Mouse (Mus musculus): ENCODE results near the gene Olfr33. TPM values are rescaled to one million over a fixed set of nuclear protein-coding genes. Genes with fewer than 3 reads are reported as not detected.

Gene Olfr33
- not detected in 2 replicates for polyA plus RNA-seq (2014; fragmentation: Nextera tagmentation; extraction: Ambion mirVana)

DNA sequence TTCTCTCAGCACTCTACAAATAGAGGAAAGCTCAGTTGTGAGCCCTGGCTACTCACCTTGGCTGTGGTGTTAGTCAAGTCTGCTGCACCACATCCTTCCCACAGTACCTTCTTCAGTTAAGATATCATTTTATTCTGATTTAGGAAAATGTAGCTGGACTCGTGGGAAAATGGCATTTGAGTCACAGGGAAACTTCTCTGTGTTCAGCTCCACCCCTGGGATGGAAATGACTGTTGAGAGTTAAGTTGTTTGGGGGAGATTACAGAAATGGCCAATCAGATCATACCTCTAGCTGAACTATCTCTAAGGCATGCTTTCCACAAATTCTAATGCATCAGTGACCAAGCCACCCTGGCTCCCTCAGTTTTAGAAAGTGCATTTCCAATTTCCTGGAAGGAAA is at the start of gene Olfr33:
Olfr33 (minus strand) TSS at position 101 of the 400 bp plus-strand sequence.
- no peaks in the 10 kb centered on the region for H3K9me3 ChIP-seq (ENCODE audit: control insufficient read depth, low read length)
- no peak for ATAC-seq (ENCODE audit: low FRiP score, low TSS enrichment)
- H3K36me3 ChIP-seq (ENCODE audit: control insufficient read depth, insufficient read depth, low read length) = no peaks in the 10 kb centered on the region
- H3K4me2 ChIP-seq (replicated peaks; ENCODE audit: low read depth, low read length) = no peak within 1 kb of the TSS
- no peak within 1 kb of the TSS for H3K4me3 ChIP-seq (ENCODE audit: low read length)
- H3K27me3 ChIP-seq (ENCODE audit: control insufficient read depth, insufficient read depth, low read length) = no peaks in the 10 kb centered on the region
- no peaks in the 10 kb centered on the region for H3K4me1 ChIP-seq (ENCODE audit: control insufficient read depth, insufficient read depth, low read length)
- 46% methylated on average over 1 of the region's 1 CpGs for WGBS
- no peak within 1 kb of the TSS for H3K27ac ChIP-seq (ENCODE audit: low read depth, low read length)
- H3K9ac ChIP-seq (ENCODE audit: low read depth, low read length) = no peak within 1 kb of the TSS

- Histone ChIP-seq H3K9ac (ENCODE audit: low read depth, low read length) (no peak within 1 kb of the TSS), H3K36me3 (ENCODE audit: control insufficient read depth, insufficient read depth, low read length) (no peaks in the 10 kb centered on the region), H3K4me2 (replicated peaks; ENCODE audit: low read depth, low read length) (no peak within 1 kb of the TSS), H3K4me1 (ENCODE audit: control insufficient read depth, insufficient read depth, low read length) (no peaks in the 10 kb centered on the region), H3K4me3 (ENCODE audit: low read length) (no peak within 1 kb of the TSS), H3K27me3 (ENCODE audit: control insufficient read depth, insufficient read depth, low read length) (no peaks in the 10 kb centered on the region), H3K9me3 (ENCODE audit: control insufficient read depth, low read length) (no peaks in the 10 kb centered on the region), H3K27ac (ENCODE audit: low read depth, low read length) (no peak within 1 kb of the TSS)
- ATAC-seq (ENCODE audit: low FRiP score, low TSS enrichment) = no peak
- 78% methylated on average over 4 of the region's 4 CpGs for WGBS
Measured at GRCm38 (mm10) chr7:102759266-102759665, 40.4 kb upstream of the Olfr33 start, which contains the start of the genes Olfr560 and Olfr78. Gene Olfr560 (minus strand): TSS chr7:102759366. Gene Olfr78 (minus strand): TSS chr7:102759471.

- no peaks in the 10 kb centered on the region for H3K9me3 ChIP-seq (ENCODE audit: control insufficient read depth, low read length)
- WGBS = 29% methylated on average over 1 of the region's 1 CpGs
- no peak overlapping the region for H3K4me3 ChIP-seq (ENCODE audit: low read length)
- H3K27me3 ChIP-seq (ENCODE audit: control insufficient read depth, insufficient read depth, low read length) = no peaks in the 10 kb centered on the region
- no peak overlapping the region for H3K27ac ChIP-seq (ENCODE audit: low read depth, low read length)
- ATAC-seq (ENCODE audit: low FRiP score, low TSS enrichment) = no peak
- no peaks in the 10 kb centered on the region for H3K4me1 ChIP-seq (ENCODE audit: control insufficient read depth, insufficient read depth, low read length)
- H3K36me3 ChIP-seq (ENCODE audit: control insufficient read depth, insufficient read depth, low read length) = no peaks in the 10 kb centered on the region
- H3K4me2 ChIP-seq (replicated peaks; ENCODE audit: low read depth, low read length) = no peak overlapping the region
- no peak overlapping the region for H3K9ac ChIP-seq (ENCODE audit: low read depth, low read length)
Measured at GRCm38 (mm10) chr7:102752086-102752485, 33.2 kb upstream of the Olfr33 start.

DNA sequence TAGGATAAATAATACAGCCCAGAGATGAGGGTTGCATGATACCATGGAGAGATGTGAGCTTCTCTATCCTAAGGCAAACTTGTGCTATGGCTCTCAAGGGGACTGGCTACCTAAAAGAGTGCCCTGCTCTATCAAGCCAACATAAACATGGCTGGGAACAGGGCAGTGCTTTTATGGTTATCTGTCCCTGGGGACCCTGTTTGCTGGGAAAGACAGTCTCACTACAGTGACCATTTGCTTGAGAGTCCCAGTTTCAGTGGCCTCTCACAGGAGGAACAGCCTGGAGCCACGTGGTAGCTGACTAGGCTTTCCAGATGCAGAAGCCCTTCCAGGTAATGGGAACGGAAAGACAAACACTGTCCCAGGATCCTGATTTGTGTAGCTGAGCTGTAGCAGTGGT is 18.8 kb upstream of the Olfr33 start:
- H3K27ac ChIP-seq (ENCODE audit: low read depth, low read length) = no peak overlapping the region
- 24% methylated on average over 2 of the region's 2 CpGs for WGBS
- no peak for ATAC-seq (ENCODE audit: low FRiP score, low TSS enrichment)

GRCm38 (mm10) chr7:102733793-102734192 is 14.9 kb upstream of the Olfr33 start:
- no peak overlapping the region for H3K4me2 ChIP-seq (replicated peaks; ENCODE audit: low read depth, low read length)
- H3K27ac ChIP-seq (ENCODE audit: low read depth, low read length) = no peak overlapping the region
- no peak for ATAC-seq (ENCODE audit: low FRiP score, low TSS enrichment)
- no peaks in the 10 kb centered on the region for H3K9me3 ChIP-seq (ENCODE audit: control insufficient read depth, low read length)
- H3K9ac ChIP-seq (ENCODE audit: low read depth, low read length) = no peak overlapping the region
- WGBS = 14% methylated on average over 1 of the region's 1 CpGs
- H3K4me3 ChIP-seq (ENCODE audit: low read length) = no peak overlapping the region
- no peaks in the 10 kb centered on the region for H3K36me3 ChIP-seq (ENCODE audit: control insufficient read depth, insufficient read depth, low read length)
- no peaks in the 10 kb centered on the region for H3K27me3 ChIP-seq (ENCODE audit: control insufficient read depth, insufficient read depth, low read length)
- no peaks in the 10 kb centered on the region for H3K4me1 ChIP-seq (ENCODE audit: control insufficient read depth, insufficient read depth, low read length)

More for the DNA sequence above, 18.8 kb upstream of the Olfr33 start:
- no peak overlapping the region for H3K9ac ChIP-seq (ENCODE audit: low read depth, low read length)
- no peaks in the 10 kb centered on the region for H3K27me3 ChIP-seq (ENCODE audit: control insufficient read depth, insufficient read depth, low read length)
- H3K4me2 ChIP-seq (replicated peaks; ENCODE audit: low read depth, low read length) = no peak overlapping the region
- H3K9me3 ChIP-seq (ENCODE audit: control insufficient read depth, low read length) = no peaks in the 10 kb centered on the region
- no peaks in the 10 kb centered on the region for H3K4me1 ChIP-seq (ENCODE audit: control insufficient read depth, insufficient read depth, low read length)
- H3K36me3 ChIP-seq (ENCODE audit: control insufficient read depth, insufficient read depth, low read length) = no peaks in the 10 kb centered on the region
- H3K4me3 ChIP-seq (ENCODE audit: low read length) = no peak overlapping the region

DNA sequence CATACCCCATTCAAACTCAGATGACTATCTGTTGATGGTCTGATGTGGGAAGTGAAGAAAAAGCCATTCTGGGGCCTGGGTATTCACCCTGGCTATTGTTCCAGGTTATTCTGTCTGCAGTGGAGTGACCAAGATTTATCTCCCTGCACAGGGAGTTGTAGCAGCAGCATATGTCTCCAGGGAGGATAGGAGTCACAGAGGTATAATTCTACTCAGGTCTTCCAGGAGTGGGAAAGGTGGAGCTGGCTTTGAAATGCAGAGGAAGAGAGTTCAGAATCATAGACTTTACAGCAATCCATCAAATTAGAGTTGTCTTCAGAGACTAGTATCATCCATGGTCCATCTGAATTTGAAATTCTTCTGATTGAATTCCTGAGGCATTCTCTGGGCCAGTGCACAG is 8.5 kb upstream of the Olfr33 start, which contains the start of gene Olfr559:
Olfr559 (minus strand) TSS at position 101 of the 400 bp plus-strand sequence.
- no peak within 1 kb of the TSS for H3K27ac ChIP-seq (ENCODE audit: low read depth, low read length)
- H3K9ac ChIP-seq (ENCODE audit: low read depth, low read length) = no peak within 1 kb of the TSS
- H3K4me3 ChIP-seq (ENCODE audit: low read length) = no peak within 1 kb of the TSS
- no peaks in the 10 kb centered on the region for H3K36me3 ChIP-seq (ENCODE audit: control insufficient read depth, insufficient read depth, low read length)
- no peaks in the 10 kb centered on the region for H3K9me3 ChIP-seq (ENCODE audit: control insufficient read depth, low read length)
- H3K27me3 ChIP-seq (ENCODE audit: control insufficient read depth, insufficient read depth, low read length) = no peaks in the 10 kb centered on the region
- H3K4me2 ChIP-seq (replicated peaks; ENCODE audit: low read depth, low read length) = no peak within 1 kb of the TSS
- no peak for ATAC-seq (ENCODE audit: low FRiP score, low TSS enrichment)
- H3K4me1 ChIP-seq (ENCODE audit: control insufficient read depth, insufficient read depth, low read length) = no peaks in the 10 kb centered on the region

DNA sequence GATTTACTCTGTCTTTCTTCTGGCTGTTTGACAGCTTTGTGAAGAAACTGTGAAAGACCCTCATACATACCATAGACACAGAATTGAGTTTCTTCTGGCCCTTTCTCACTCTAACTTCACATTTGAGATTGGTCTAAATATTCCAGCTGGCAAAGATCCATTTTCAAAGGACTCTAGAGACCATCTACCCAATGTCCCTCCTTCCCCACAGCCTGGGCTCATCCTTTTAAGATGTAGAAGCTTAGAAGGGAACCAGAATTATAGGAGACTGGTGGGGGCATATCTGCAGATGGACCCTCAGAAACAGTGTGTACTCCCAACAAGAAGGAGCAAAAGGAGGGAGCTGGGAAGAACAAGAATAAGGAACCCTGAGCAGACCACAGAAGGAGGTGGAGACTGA is 17.0 kb downstream of the Olfr33 start, which contains the start of gene Olfr558:
Olfr558 (plus strand) TSS at position 301 of the 400 bp plus-strand sequence.
- Histone ChIP-seq H3K4me3 (ENCODE audit: low read length) (no peak within 1 kb of the TSS), H3K27ac (ENCODE audit: low read depth, low read length) (no peak within 1 kb of the TSS), H3K4me1 (ENCODE audit: control insufficient read depth, insufficient read depth, low read length) (no peaks in the 10 kb centered on the region), H3K9ac (ENCODE audit: low read depth, low read length) (no peak within 1 kb of the TSS), H3K9me3 (ENCODE audit: control insufficient read depth, low read length) (no peaks in the 10 kb centered on the region), H3K27me3 (ENCODE audit: control insufficient read depth, insufficient read depth, low read length) (no peaks in the 10 kb centered on the region), H3K36me3 (ENCODE audit: control insufficient read depth, insufficient read depth, low read length) (no peaks in the 10 kb centered on the region), H3K4me2 (replicated peaks; ENCODE audit: low read depth, low read length) (no peak within 1 kb of the TSS)
- ATAC-seq (ENCODE audit: low FRiP score, low TSS enrichment) = no peak

DNA sequence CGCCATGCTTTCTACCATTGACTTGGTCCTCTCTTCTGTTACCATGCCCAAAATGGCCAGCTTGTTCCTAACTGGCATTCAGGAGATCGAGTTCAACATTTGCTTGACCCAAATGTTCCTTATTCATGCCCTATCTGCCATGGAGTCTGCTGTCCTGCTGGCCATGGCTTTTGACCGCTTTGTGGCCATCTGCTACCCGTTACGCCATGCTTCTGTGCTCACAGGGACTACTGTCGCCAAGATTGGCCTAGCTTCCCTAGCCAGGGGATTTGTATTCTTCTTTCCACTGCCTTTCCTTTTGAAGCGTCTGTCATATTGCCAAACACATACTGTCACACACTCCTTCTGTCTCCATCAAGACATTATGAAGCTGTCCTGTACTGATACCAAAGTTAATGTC is 20.4 kb downstream of the Olfr33 start:
- no peak overlapping the region for H3K27ac ChIP-seq (ENCODE audit: low read depth, low read length)
- H3K4me2 ChIP-seq (replicated peaks; ENCODE audit: low read depth, low read length) = no peak overlapping the region
- H3K4me3 ChIP-seq (ENCODE audit: low read length) = no peak overlapping the region
- H3K36me3 ChIP-seq (ENCODE audit: control insufficient read depth, insufficient read depth, low read length) = no peaks in the 10 kb centered on the region
- H3K9me3 ChIP-seq (ENCODE audit: control insufficient read depth, low read length) = no peaks in the 10 kb centered on the region
- WGBS = 88% methylated on average over 7 of the region's 7 CpGs
- no peak for ATAC-seq (ENCODE audit: low FRiP score, low TSS enrichment)
- no peak overlapping the region for H3K9ac ChIP-seq (ENCODE audit: low read depth, low read length)
- no peaks in the 10 kb centered on the region for H3K4me1 ChIP-seq (ENCODE audit: control insufficient read depth, insufficient read depth, low read length)
- H3K27me3 ChIP-seq (ENCODE audit: control insufficient read depth, insufficient read depth, low read length) = no peaks in the 10 kb centered on the region

GRCm38 (mm10) chr7:102695358-102696125 is 23.3 kb downstream of the Olfr33 start, which contains the start of gene Olfr557:
Gene Olfr557 (plus strand): TSS chr7:102695910.
- no peak within 1 kb of the TSS for H3K4me3 ChIP-seq (ENCODE audit: low read length)
- H3K4me2 ChIP-seq (replicated peaks; ENCODE audit: low read depth, low read length) = no peak within 1 kb of the TSS
- no peaks in the 10 kb centered on the region; the same call in 1 of the 2 replicates for H3K9me3 ChIP-seq (ENCODE audit: control insufficient read depth, low read length)
- H3K27ac ChIP-seq (ENCODE audit: low read depth, low read length) = no peak within 1 kb of the TSS
- no peaks in the 10 kb centered on the region for H3K36me3 ChIP-seq (ENCODE audit: control insufficient read depth, insufficient read depth, low read length)
- H3K4me1 ChIP-seq (ENCODE audit: control insufficient read depth, insufficient read depth, low read length) = no peaks in the 10 kb centered on the region
- WGBS = 77% methylated on average over 5 of the region's 5 CpGs
- H3K9ac ChIP-seq (ENCODE audit: low read depth, low read length) = no peak within 1 kb of the TSS
- ATAC-seq (ENCODE audit: low FRiP score, low TSS enrichment) = no peak
- no peaks in the 10 kb centered on the region for H3K27me3 ChIP-seq (ENCODE audit: control insufficient read depth, insufficient read depth, low read length)

Measured in kidney, embryonic 14.5 days (tissue).